Mouse (Mus musculus): ENCODE measurements around the gene Ccdc106.
A peak's percentile ranks its signal among the peaks of the same experiment; 100 is the strongest.
"Not testable (repeated sequence)": the region's sequence is repeated elsewhere in the genome, so short reads cannot be mapped to it uniquely, and the experiment has no call there.

Ccdc106 gene

DNA sequence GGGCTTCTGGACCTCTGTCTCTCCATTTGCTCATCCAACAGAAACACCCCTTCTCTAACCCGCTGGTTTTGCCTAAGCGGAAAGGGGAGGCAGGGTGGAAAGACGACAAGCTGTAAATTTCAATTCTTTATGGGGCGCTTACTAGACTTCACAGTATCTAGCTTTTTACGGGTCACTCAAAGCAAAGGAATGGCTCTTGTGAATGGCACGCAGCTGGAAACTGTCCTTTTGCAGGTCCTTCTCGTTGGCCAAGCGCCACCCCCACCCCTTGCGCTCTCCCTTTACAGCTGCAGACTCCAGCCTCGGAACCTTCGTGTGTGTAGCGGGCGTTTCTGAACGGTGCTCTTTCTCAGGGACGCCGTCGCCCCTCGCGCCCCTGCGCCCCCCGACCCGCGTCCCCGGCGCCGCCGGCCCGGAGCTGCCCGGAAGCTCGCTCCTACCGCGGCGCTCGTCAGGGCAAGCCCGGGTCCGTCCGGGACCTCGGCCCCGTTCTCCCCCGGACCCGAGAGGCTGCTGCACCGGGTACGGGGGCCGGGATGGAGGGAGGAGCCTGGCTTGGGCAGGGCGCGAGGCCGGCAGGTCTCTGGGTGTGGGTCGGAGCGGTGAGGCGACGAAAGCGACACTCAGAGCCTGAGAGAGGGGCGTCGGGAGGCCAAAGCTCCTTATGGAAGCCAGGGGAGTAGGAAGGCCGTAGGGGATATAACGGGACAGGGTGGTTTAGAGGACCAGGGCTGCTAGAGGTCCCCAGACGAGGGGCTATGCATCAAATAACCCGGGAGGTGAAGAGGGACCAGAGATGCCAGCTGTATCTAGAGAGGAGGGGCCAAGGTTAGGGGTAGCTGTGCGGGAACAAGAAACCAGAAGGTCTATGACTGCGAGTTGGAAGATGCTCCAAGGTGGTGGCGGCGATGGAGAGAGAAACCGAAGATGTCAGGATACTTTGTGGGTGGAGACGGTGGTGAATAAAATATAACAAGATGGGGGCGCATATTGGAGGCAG is 31.1 kb downstream of the Ccdc106 start, which contains the start of gene Zfp580:
TSS of gene Zfp580 (plus strand) at position 346 of the 1,000 bp plus-strand sequence.
- DNase-seq (ENCODE audit: low spot score) = no peak

DNA sequence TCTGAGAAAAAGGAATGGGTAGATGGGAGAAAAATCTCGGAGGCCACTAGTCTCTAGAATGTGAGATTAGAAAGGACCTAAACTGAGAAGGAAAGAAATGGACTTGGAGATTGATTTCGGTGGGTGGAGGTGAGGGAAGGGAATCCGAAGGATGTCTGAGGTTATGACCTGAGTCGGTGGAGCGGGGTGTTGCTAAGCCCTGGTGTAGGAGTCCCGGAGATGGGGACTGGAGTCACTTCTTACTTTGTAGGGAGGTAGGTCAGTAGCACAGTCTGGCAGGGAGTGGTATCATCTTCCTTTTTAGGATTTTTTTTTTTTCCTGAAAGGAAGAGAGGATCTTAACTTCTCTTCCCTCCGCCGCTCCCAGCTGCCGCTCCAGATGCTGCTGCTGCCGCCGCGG is 32.1 kb downstream of the Ccdc106 start:
- DNase-seq (ENCODE audit: low spot score) = no peak

DNA sequence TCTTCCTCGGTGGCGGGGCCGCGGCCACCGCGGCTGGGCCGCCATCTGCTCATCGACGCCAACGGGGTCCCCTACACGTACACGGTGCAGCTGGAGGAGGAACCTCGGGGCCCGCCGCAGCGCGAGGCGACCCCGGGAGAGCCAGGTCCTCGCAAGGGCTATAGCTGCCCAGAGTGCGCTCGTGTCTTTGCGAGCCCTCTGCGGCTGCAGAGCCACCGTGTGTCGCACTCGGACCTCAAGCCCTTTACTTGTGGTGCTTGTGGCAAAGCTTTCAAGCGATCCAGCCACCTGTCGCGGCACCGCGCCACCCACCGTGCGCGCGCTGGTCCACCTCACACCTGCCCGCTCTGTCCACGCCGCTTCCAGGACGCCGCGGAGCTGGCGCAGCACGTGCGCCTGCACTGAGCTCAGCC is 32.6 kb downstream of the Ccdc106 start:
- no peak for DNase-seq (ENCODE audit: low spot score)

DNA sequence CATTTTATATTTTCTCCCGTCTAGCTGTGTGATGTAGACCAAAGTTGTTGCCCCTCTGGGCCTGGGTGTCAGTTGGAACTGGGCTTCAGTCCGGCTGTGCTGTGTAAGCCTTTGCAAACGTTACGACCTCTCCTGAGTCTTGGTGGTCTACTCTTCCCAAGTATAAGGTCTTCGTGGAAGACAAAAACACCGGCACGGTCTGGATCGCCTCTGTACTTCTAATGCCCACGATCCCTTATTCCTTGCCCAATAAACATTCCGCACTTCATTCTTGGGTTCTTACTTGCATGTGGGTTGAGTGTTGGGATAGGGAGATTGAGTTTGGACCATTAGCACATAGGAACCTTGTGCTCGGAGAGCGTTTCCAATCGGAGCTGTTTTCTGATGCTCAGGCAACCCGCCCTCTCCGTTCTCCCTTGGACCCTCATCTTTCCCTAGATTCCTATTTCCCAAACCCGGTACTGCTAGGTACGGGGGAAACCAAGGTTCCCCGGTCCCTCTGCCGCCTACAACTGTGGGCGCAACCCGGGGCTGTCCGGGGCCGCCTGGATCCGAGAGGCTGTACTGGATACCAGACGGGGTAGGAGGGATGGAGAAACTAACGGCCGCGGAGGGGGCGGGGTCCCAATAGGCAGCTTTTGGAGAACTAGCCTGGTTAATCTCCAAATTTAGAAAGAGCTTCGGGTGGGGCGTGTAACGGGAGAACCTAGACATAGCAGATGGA is 33.3 kb downstream of the Ccdc106 start:
- no peak for DNase-seq (ENCODE audit: low spot score)

DNA sequence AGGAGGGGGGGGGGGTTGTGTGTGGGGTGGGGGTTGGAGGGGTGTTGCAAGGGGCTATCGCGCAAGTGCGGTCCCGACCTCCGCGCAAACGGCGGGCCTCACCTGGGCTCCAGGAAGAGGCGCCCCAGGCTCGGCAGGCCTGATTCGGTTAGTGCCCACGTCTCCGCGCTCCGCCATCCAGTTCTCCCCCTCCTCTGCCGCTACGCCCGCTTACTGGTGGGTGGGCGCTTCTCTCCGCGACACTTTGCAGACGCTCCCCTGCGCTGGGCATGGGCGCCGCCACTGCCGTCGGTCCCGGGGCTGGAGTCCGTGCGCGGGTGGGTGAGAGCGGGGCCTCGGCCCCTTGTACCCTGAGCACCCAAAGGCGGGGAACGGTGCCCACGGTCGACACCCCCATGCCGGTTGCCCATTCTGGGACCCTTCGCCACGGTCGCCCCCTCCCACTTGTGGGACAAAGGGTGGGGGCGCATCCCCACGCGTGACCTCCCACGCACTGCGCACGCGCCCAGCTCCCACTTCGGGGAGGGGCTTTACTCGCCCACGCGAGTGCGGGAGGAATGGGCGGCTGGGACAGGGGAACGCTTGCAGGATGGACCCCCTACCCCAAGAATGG is 36.4 kb downstream of the Ccdc106 start:
- DNase-seq (ENCODE audit: low spot score) = no peak

DNA sequence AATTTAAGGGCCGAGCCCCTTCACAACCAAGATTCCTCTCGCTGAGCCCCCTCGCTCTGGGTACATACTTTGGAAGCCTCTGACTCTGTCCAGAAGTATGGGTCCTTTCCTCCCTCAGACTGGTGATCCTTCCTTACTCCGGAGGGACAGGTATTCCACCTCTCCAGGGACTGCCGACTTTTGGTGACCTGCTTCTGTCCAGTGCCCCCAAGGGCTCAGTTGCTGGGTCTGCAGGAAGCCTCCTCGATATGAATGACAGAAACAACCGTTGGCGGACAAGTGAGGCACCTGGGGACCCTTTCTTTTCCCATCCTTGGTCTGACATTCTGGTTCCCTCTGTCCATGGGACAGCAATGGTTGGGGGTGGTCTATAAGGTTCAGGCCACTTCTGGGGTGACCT is 37.0 kb downstream of the Ccdc106 start:
- no peak for DNase-seq (ENCODE audit: low spot score)

DNA sequence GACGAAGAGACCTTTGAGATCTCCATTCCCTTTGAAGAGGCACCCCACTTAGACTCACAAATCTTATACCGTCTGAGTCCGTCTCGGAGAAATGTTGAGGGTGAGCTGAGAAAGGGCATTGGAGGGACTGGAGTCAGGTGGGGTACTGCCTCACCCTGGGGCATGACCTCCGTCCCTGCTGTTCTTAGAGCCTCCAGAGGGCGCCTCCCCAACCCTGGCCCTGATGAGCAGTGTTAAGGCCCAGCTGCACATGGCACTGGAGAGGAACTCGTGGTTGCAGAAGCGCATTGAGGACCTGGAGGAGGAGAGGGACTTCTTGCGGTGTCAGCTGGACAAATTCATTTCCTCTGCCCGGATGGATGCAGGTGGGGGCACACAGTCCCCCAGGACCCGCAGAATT is 37.5 kb downstream of the Ccdc106 start:
- DNase-seq (ENCODE audit: low spot score) = no peak

DNA sequence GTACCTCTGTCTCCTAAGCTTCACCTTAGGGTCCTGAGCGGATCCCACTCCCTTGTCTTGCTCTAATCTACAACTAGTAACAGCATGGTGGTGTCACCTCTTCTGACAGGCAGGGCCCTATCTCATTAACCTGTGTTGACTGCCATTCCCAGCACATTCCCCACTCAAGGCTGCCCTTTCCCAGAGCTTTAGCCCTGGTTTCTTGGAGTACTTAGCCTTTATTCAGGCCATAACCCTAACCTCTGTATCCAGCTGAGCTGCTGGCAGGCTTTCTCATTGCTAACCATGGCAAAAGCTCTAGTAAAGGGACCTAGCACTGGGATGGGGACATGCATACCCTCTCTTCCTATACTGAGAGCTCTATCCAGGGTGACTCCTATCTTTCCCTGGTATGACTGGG is 38.3 kb downstream of the Ccdc106 start:
- no peak for DNase-seq (ENCODE audit: low spot score)

DNA sequence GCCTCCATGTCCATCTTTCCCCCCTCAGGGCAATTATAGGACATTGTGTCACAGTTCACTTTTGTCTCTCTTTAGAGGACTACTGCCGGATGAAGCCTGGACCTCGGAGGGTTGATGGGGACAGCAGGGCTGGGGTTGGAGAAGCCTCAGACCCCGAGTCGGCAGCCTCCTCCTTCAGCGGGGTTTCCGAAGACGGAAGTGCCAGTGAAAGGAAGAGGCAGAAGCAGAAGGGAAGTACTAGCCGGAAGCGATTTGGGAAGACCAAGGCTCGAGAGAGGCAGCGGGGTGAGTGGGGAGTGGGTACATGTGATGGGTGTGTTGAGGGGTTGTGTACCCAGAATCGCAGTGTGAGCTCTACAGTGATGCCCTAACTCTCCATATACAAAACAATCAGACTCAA is 39.1 kb downstream of the Ccdc106 start:
- DNase-seq (ENCODE audit: low spot score) = no peak

DNA sequence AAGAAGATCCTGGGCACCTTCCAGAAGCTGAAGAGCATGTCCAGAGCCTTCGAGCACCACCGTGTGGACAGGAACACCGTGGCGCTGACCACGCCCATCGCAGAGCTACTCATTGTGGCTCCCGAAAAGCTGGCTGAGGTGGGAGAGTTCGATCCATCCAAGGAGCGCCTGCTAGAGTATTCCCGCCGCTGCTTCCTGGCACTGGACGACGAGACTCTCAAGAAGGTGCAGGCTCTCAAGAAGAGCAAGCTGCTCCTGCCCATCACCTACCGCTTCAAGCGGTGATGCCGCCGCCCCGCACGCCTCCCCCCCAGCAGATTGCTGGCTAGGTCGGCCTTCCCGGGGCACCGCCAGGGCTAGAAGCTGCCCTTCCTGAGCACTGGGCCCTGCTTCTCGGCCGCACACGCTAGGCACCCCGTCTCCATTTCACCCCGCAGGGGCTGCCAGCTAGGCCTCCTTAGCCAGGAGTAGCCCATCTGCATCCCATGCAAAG is 39.9 kb downstream of the Ccdc106 start:
- no peak for DNase-seq (ENCODE audit: low spot score)

DNA sequence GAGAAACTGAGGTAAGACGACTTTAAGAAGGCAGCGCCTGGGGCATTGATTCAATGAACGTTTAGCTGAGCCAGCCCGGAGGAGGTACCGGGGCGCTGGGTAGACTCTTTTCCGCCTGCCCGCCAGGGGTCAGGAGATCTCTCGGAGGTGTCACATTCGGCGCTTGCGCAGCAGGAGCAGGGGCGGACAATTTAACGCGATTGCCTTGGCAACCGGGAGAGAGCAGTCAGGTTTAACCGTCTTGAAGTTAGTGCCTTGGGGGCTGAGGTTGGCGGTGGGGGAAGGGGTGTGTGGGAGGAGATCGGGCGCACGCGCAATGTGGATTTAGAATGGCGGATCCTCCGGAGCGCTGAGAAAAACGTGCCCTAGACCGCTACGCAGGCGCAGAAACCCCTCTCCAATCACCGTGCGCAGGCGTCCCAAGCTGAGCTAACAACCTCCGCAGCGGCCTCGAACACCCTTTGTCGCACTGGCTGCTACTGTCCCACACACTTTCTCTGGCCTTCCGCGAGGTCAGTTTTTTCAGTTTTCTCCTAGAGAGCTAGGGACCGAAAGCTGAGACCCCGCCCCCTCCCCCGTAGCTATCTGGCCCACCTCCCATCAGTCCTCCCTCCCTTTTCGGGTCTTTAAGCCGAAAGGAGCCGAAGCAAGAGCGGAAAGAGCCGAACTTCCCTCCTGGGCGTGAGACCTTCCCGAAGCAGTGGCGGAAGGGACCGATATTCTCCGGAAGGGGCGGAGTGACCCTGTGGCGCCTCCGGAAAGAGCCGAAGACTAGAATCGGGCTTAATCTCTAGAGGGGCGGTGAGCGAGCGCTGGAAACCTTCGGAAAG is 40.8 kb downstream of the Ccdc106 start:
- peak; percentile 98 for DNase-seq (ENCODE audit: low spot score)

DNA sequence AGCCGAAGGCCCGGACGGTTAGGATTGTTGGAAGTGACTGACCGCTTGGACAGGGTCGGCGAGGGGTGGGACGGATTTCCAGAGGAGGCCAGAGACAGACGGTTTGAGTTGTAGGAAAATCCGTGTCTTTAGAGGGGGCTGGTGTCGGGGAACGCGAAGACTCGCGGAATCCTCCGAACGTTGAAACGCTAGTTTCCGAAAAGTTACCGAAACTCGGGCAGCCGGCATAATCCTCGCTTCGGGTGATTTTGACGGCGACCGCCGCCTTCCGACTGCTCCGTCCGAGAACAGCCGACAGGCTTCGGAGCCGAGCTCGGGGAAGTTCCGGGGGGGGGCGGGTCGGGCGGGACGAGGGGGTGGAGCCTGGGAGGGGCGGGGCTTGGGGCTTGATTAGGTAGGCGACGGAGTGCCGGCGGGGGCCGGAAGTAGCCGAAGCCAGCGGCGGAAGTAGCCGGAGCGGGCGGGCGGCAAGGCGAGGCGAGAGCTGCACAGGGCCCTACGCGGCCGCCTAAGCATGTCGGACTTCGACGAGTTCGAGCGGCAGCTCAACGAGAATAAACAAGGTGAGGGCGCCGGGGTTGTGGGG is 41.5 kb downstream of the Ccdc106 start, which contains the start of gene U2af2:
TSS of gene U2af2 (plus strand) at position 370 of the 586 bp plus-strand sequence.
- no peak for DNase-seq (ENCODE audit: low spot score)

DNA sequence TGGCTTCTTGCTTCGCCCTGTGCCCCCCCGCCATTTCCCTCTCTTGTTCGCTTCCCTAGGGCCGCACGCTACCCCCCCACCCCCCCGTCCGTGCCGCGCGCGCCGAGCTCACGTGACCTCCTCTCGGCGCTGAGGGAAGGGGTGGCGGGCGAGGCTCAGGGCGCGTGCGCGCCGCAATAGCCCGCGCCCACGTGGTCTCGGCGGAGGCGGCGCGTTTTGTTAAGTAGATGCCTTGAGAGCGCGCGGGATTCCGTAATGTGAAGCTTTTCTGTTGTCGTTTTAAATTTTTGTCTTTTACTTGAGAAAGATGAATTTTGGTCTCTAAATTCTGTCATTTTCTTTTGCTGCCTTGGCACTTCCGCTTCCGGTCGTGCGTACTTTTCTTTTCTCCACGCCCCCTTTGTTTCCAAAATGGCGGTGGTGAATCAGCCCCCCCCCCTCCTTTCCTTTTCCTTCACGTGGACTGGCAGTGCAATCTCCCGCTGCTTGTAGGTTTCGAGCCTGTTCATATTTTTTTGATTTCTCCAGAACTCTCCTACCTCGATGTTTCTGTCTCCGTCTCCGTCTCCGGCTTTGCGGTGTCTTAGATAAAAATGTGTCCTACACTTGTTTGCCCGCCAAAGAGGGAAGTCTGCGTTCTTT is 42.1 kb downstream of the Ccdc106 start:
- no peak for DNase-seq (ENCODE audit: low spot score)

DNA sequence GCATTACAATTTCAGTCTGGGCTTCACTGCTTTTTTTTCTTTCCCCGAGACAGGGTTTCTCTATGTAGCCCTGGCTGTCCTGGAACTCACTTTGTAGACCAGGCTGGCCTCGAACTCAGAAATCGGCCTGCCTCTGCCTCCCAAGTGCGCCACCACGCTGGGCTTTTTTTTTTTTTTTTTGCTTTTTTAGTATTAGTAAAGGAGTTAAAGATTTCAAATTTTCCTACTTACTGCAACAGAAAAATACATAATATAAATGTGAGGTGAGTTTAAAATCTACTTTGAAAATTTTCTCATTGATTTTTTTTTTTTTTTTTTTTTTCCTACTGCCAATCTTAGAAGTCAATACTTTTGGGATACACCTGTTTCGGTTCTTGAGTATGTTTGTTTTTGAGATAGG is 44.5 kb downstream of the Ccdc106 start:
- DNase-seq (ENCODE audit: low spot score) = no peak

DNA sequence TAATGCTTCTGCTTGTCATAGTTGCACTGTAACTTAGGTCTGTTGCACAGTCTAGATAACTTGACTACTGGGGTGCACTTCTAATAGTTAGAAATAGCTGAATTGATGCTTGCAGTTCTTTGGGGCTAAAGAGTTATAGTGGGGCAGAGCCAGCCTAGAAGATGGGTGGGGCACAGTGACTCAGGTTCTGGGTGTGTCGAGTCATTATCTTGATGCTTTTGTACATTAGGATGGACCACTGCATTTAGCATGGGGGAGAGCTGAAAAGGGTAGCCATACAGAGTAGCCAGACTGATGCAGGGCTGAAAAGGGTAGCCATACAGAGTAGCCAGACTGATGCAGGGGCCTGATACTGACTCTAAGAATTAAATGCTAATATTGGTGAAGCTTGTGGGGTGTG is 53.2 kb downstream of the Ccdc106 start:
- no peak for DNase-seq (ENCODE audit: low spot score)

DNA sequence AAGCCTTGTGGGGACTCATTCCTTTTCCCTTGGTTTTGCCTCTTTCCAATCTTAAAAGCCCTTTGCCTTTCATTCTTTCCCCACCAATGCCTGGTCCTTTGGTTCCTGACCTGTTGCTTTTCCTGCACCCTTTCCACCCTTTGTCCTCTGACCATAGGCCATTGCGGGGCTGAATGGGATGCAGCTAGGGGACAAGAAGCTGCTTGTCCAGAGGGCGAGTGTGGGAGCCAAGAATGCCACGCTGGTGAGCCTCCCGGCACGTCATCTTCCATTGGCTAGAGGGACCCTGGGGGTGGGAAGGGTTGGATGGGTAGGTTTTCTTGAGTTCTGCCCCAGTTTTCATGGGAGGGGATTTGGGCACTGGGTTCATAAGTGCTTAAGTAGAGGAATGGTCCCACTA is 54.6 kb downstream of the Ccdc106 start:
- DNase-seq (ENCODE audit: low spot score) = no peak

DNA sequence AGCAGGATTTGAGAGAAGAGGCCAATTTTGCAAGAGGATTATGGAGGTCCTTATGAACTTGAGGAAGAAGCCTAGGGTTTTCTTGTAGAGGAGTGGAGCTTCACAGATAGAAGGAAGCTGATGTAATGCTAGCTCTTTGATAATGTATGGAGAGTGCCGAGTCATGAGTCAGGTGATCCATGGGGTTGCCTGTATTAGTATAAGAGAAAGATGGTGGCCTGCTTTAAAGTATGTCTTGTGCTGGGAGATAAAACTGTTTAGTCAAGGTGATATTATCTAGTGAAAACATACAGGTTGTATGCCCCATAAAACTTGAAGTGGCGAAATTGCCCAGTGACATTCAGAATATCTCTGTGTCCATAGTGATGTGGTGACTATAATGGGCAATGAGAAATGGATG is 56.6 kb downstream of the Ccdc106 start:
- DNase-seq (ENCODE audit: low spot score) = no peak

DNA sequence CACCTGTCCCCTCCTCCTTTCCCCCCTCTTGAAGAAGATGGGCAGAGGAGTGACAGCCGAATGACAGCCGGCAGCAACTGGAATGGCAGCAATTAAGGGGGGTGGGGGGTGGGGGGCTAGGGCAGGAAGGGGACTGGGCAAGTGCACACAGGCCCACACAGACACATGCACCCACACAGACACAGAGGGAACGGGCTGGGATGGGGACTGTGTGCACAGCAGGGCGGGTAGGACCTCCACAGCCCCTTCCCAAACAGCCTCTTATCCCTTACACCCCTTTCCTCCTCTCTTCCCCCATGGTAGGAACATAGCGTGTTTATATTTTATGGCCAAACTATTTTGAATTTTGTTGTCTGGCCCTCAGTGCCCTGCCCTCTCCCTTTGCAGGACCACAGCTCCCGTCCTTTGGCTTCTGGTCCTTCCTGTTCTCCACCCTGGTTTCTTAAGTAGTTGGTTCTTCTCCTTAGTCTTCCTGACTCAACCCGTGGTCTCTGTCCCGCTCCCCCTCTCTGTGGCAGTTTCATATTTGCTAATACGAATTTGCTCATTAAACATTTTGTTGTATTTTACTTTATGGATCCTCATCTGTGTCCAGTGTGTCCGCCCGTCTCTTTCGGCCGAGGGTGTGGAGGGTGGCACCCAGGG is 59.1 kb downstream of the Ccdc106 start:
- not testable (repeated sequence) for DNase-seq (ENCODE audit: low spot score)

DNA sequence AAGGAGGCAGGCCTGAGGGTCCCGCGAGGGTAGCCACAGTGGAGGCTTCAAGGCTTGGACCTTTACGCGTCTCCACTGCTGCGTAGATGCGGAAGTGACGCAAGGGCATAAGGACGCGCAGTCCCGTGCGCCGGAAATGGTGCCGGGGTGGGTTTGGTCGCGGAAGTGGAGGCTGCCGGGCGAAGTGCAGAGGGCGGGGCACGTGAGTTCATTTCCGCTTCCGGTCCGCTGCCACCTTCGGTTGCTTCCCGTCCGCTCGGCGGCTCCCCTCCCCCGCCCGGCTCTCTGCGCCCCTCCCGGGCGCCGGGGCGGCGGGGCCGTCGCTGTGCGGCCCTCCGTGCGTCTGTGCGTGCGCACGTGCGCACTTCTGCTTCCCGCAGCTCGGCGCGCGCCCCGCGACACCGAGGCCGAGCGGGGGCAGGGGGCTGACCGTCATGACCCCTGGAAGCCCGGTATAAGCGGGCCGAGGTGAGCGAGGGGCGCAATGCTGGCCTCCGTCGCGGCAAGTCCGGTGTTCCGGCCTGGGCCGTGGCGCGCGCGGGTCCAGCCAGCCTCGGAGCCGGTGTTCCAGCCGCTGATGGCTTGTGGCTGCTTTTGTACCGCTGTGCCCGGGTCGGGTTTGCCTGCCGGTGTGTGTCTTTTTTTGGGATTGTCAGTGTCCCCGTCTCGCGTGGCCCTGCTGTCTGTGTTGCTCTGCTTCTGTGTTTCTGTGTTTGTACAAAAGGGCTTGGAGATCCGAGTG is 59.8 kb downstream of the Ccdc106 start, which contains the start of gene Epn1:
TSS of gene Epn1 (plus strand) at position 226 of the 742 bp plus-strand sequence.
- peak; percentile 83 for DNase-seq (ENCODE audit: low spot score)

Data from layer of hippocampus, adult 9-10 months (tissue).